Mouse (Mus musculus): ENCODE measurements at regions not wholly inside any gene's neighbourhood (a gene's known extent, or its start where the extent isn't known, plus 50 kb on each side); places are given as distances from the start of the nearest gene placed in this dataset.

GRCm38 (mm10) chr3:70860909-70861675 lies 853.7 kb downstream of the Otol1 start:
- peak; percentile 33 to 57 for DNase-seq (ENCODE audit: low spot score in 2 of 2)

- DNase-seq (ENCODE audit: low spot score in 2 of 2): peak in 1 of 2 experiments; percentile 62
Observed at GRCm38 (mm10) chr3:70873688-70874551, 866.5 kb downstream of the Otol1 start.

DNA sequence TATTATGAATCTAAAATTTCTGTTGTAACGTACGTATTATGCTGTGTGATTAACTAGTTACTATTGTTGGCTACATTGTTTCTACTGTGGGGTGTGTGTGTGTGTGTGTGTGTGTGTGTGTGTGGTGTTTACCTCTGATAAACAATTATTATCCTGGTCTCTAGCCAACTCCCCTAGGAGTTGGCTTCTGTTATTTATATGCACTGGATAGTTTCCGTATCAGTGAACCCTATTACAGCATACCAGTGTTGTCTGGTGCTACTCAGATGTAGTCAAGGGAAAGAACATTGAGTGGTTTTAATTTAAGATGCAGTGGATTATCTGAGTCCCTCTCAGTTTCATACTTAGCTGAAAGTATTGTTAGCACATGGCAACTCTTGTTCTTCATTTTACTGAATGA lies 867.2 kb downstream of the Otol1 start:
- DNase-seq (ENCODE audit: low spot score in 2 of 2): no peak
